Mouse (Mus musculus) lung, postnatal 0 days (tissue): ENCODE data around the gene Zfpm1. TPM values are rescaled to one million over a fixed set of nuclear protein-coding genes. Genes with fewer than 3 reads are reported as not detected.

Source experiments
- ATAC-seq: fragments of 200-750 bp; cut with Nextera tagmentation; 2 replicates; pipeline ENCODE4 v1.8.0; 2017; ENCODE audit warnings: moderate library complexity
- DNase-seq: peaks from one replicate; pipeline ENCODE4 v3.0.0-alpha.2; 2016; ENCODE audit warnings: low spot score
- H3K27ac ChIP-seq: fragments of 300-500 bp; sonication (generic); 2 replicates; pipeline ENCODE4 v1.5.1; 2014; ENCODE audit warnings: antibody characterized with exemption, mild to moderate bottlenecking, low read length, mixed read lengths
- H3K27me3 ChIP-seq: fragments of 300-500 bp; sonication (generic); replicated peaks from 2 replicates; pipeline ENCODE4 v1.6.1; 2014; ENCODE audit warnings: low read length, mixed read lengths; ENCODE audit not compliant: insufficient read depth
- H3K36me3 ChIP-seq: fragments of 300-500 bp; sonication (generic); 2 replicates; pipeline ENCODE4 v1.6.1; 2014; ENCODE audit warnings: low read length, mixed read lengths; ENCODE audit not compliant: insufficient read depth
- H3K4me1 ChIP-seq: fragments of 300-500 bp; sonication (generic); 2 replicates; pipeline ENCODE4 v1.6.1; 2014; ENCODE audit warnings: antibody characterized with exemption, low read depth, low read length, mixed read lengths; ENCODE audit not compliant: insufficient read depth
- H3K4me2 ChIP-seq: fragments of 300-500 bp; sonication (generic); replicated peaks from 2 replicates; pipeline ENCODE4 v1.6.1; 2014; ENCODE audit warnings: low read depth, mild to moderate bottlenecking, low read length, moderate library complexity, mixed read lengths
- H3K4me3 ChIP-seq: fragments of 300-500 bp; sonication (generic); 2 replicates; pipeline ENCODE4 v1.5.1; 2014; ENCODE audit warnings: low read depth, low read length
- H3K9ac ChIP-seq: fragments of 300-500 bp; sonication (generic); replicated peaks from 2 replicates; pipeline ENCODE4 v1.6.1; 2014; ENCODE audit warnings: low read depth, mild to moderate bottlenecking
- H3K9me3 ChIP-seq: fragments of 300-500 bp; sonication (generic); 2 replicates; pipeline ENCODE4 v1.6.1; 2016; ENCODE audit warnings: low read length, mixed read lengths
- CTCF ChIP-seq: IDR thresholded peaks from 2 replicates; pipeline ENCODE4 v1.5.1; 2016; ENCODE audit warnings: antibody characterized with exemption, mild to moderate bottlenecking
- EP300 ChIP-seq: IDR thresholded peaks from 2 replicates; pipeline ENCODE4 v1.6.1; 2016; ENCODE audit warnings: antibody characterized with exemption, mild to moderate bottlenecking, control low read depth
- WGBS: fragments of 180-500 bp; shearing (Covaris S2); extraction: QIAGEN DNeasy Blood & Tissue Kit; methylation state at CpG from one replicate; pipeline ENCODE4 v1.1.7; 2014; 5-methylcytosine and 5-hydroxymethylcytosine counted together
- polyA plus RNA-seq: library from polyadenylated mRNA; unstranded; fragments of >200 nt; fragmentation: Nextera tagmentation; extraction: Ambion mirVana; gene quantifications from 2 replicates; pipeline ENCODE4 v1.2.1, GENCODE M21; 2015

Zfpm1 gene
- 1.5 and 1.7 TPM in 2 replicates for polyA plus RNA-seq

DNA sequence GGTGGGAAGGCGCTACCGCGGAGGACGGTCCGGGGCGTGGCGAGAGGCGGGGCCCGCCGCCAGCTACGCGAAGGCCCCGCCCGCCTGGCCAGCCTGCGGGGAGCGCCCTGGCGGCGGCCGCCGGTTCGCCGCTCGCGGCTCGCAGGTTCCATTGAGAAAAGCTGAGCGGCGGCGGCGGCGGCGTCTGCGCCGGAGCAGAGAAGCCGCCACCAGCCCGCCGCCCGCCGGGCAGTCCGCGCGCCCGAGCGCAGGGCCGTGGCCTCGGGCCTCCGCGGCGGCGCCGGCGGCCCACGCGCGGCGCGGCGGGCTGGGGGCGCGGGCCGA is at the start of gene Zfpm1:
Zfpm1 (plus strand) TSS at position 107 of the 324 bp plus-strand sequence.
- Histone ChIP-seq H3K27me3 (no peaks in the 10 kb centered on the region), H3K9ac (peak within 1 kb of the TSS; percentile 66), H3K36me3 (no peaks in the 10 kb centered on the region), H3K4me1 (peaks cover 12% of the 10 kb centered on the region; the same call in 1 of the 2 replicates), H3K4me3 (peak within 1 kb of the TSS; percentile 82), H3K4me2 (peak within 1 kb of the TSS; percentile 100), H3K9me3 (no peaks in the 10 kb centered on the region), H3K27ac (peak within 1 kb of the TSS; percentile 80)
- DNase-seq (no peak), ATAC-seq (no peak)
- TF ChIP-seq EP300 (no peak), CTCF (no peak)
- WGBS: 0% methylated on average over 11 of the region's 60 CpGs

DNA sequence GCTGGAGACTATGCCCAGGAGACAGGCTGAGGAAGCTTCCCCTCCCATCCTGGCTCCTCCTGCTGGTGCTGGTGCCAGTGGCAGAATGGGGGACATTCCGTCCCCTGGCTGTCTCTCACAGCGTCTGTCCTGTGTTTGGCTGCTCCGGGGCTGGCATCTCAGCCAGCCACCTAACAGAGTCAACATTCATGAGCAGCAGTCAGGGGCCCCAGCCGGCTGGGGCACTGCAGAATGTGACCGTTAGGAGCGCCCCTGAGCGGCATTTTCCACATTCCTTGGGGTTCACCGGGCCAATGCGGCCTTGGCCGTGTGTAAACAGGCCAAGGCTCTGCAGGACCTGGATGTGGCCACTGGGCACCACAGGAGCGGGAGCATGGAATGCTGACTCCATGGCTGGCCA is 47.9 kb upstream of the Zfpm1 start:
- Histone ChIP-seq H3K36me3 (no peaks in the 10 kb centered on the region), H3K4me2 (no peak overlapping the region), H3K27me3 (no peaks in the 10 kb centered on the region), H3K27ac (0 out of 2 replicates have a peak overlapping the region, but pooled peaks have one; percentile 32), H3K4me1 (no peaks in the 10 kb centered on the region), H3K9me3 (no peaks in the 10 kb centered on the region), H3K4me3 (no peak overlapping the region), H3K9ac (no peak overlapping the region)
- ATAC-seq (peak; percentile 87), DNase-seq (peak; percentile 65)
- 17% methylated on average over 11 of the region's 11 CpGs for WGBS
- TF ChIP-seq CTCF (peak; percentile 68), EP300 (peak; percentile 34; the same call in 1 of the 2 replicates)

- ATAC-seq (no peak), DNase-seq (no peak)
- WGBS: 85% methylated on average over 3 of the region's 3 CpGs
- TF ChIP-seq CTCF (no peak), EP300 (no peak)
- H3K4me1 ChIP-seq: no peaks in the 10 kb centered on the region
- no peak overlapping the region for H3K4me2 ChIP-seq
- no peak overlapping the region for H3K9ac ChIP-seq
- H3K9me3 ChIP-seq: no peaks in the 10 kb centered on the region
- no peaks in the 10 kb centered on the region for H3K27me3 ChIP-seq
- no peak overlapping the region for H3K4me3 ChIP-seq
- no peak overlapping the region for H3K27ac ChIP-seq
- H3K36me3 ChIP-seq: no peaks in the 10 kb centered on the region
Observed at GRCm38 (mm10) chr8:122236521-122236920, 45.4 kb upstream of the Zfpm1 start.

DNA sequence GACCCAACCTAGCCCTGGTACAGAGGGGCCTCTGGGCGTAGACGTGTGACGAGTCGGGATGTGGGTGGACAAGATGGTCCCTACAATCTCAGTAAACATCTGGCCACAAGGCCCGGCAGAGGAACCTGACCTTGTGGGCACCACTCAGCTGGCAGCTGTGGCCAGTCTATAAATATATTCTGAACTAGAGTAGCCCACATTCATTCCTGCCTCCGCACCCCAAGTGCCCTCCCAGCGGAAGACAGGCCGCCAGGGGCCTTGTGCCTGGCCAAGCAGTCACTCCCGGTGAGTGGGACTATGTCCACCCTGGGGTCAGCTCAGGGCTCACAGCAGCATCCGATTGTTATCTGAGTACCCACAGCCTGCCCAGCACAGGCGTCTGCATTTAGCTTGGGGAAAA is 43.7 kb upstream of the Zfpm1 start:
- Histone ChIP-seq H3K27me3 (no peaks in the 10 kb centered on the region), H3K9ac (no peak overlapping the region), H3K9me3 (no peaks in the 10 kb centered on the region), H3K4me1 (no peaks in the 10 kb centered on the region), H3K27ac (no peak overlapping the region), H3K4me2 (no peak overlapping the region), H3K36me3 (no peaks in the 10 kb centered on the region), H3K4me3 (no peak overlapping the region)
- TF ChIP-seq EP300 (no peak), CTCF (no peak)
- ATAC-seq (no peak), DNase-seq (no peak)
- WGBS: 53% methylated on average over 11 of the region's 11 CpGs

DNA sequence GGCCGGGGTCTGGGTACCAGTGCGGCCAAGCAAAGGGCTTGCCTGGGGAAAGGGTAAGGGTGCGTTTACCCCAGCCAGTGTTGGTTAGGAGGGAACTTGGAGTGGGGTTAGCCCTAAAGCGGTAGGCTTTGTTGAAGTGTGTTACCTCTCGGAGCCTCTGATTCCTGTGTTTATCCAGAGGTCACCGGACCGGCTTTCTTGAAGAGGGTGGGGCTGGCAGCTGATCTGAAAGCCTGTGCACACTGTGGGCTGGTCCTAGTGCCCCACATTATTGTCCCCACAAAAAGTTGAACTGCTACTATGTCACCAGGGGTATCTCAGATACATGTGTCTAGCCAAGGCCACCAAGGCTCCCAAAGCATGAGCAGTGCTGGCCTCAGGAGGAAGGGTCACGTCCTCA is 43.2 kb upstream of the Zfpm1 start:
- DNase-seq: peak; percentile 37
- H3K4me2 ChIP-seq: no peak overlapping the region
- no peak overlapping the region for H3K4me3 ChIP-seq
- TF ChIP-seq EP300 (no peak), CTCF (no peak)
- H3K9me3 ChIP-seq: no peaks in the 10 kb centered on the region
- no peaks in the 10 kb centered on the region for H3K36me3 ChIP-seq
- no peaks in the 10 kb centered on the region for H3K27me3 ChIP-seq
- H3K27ac ChIP-seq: no peak overlapping the region
- 29% methylated on average over 8 of the region's 8 CpGs for WGBS
- no peak overlapping the region for H3K9ac ChIP-seq
- ATAC-seq: peak; percentile 34
- no peaks in the 10 kb centered on the region for H3K4me1 ChIP-seq

DNA sequence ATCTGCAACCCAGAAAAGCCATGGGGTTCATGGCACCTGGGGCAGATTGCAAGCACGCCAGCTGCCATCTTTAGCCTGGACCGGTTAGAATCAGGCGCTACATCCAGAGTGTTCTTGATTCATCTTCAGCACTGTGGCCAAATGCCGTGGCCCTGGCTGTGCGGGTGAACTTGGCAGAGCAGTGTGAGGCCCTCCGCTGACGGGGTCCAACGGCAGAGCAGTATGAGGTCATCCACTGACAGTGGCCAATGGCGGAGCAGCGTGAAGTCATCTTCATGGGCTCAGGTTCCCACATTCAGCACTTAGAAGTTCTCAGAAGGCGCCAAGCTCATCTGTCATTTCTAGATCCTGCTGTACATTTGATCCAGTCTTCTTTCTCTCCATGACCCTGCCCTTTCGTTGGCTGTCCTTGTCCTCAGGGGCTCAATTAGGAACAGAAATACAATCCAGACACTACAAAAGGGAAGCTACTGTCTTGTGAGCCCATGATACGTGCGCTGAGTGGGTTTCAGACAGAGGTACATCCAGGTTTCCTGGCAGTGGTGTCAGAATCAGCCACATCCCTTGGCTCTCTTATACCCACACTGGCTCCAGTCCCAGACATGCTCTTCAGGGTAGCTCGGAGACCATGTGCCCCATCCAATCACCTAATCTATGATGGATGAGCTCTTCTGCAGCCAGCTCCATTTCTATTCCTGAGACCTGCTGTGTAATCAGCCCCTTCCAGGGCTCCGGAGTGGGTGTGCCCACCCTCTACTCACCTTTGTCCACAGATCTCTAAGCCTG is 41.5 kb upstream of the Zfpm1 start:
- ATAC-seq: no peak
- H3K36me3 ChIP-seq: no peaks in the 10 kb centered on the region
- H3K27ac ChIP-seq: no peak overlapping the region
- no peaks in the 10 kb centered on the region for H3K4me1 ChIP-seq
- WGBS: 76% methylated on average over 16 of the region's 16 CpGs
- no peak for TF ChIP-seq EP300
- no peak for TF ChIP-seq CTCF
- no peaks in the 10 kb centered on the region for H3K9me3 ChIP-seq
- H3K4me2 ChIP-seq: no peak overlapping the region
- no peak overlapping the region for H3K4me3 ChIP-seq
- H3K9ac ChIP-seq: no peak overlapping the region
- no peak for DNase-seq
- H3K27me3 ChIP-seq: no peaks in the 10 kb centered on the region

DNA sequence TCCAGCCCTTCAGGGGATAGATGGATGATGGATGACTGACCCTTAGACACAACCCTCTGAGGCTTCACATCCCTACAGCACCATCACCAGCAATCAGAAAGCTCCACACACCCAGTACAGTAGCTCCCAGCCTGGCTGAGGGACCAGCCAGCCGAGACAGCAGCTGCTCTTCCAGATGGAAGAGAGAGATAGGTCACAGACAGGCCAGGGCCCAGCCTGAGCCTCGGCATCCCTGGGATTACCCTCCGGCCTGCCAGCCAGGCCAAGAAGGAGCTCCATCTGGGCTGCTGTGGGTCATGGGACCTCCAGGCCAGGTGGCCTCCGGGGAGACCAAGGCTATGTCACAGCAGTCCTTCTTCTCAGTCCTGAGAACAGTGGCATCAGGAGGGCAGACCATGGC is 38.6 kb upstream of the Zfpm1 start:
- DNase-seq (no peak), ATAC-seq (no peak)
- no peaks in the 10 kb centered on the region for H3K36me3 ChIP-seq
- no peak overlapping the region for H3K27ac ChIP-seq
- TF ChIP-seq EP300 (no peak), CTCF (no peak)
- H3K9me3 ChIP-seq: no peaks in the 10 kb centered on the region
- H3K4me3 ChIP-seq: no peak overlapping the region
- H3K4me2 ChIP-seq: no peak overlapping the region
- no peak overlapping the region for H3K9ac ChIP-seq
- H3K27me3 ChIP-seq: no peaks in the 10 kb centered on the region
- 80% methylated on average over 4 of the region's 4 CpGs for WGBS
- H3K4me1 ChIP-seq: no peaks in the 10 kb centered on the region
